In genomic region chr16:45408425-45409063, GRCm38 (mm10) we compare ENCODE assay signal across 8 mouse cellular contexts. TPM values are rescaled to one million over a fixed set of nuclear protein-coding genes. Genes with fewer than 3 reads are reported as not detected.
DNase-seq lines count a peak whose midpoint lies in the region; ATAC-seq and TF ChIP-seq lines count a peak whose summit lies in the region.

TSS of gene Cd200 (minus strand) at chr16:45409053.

- peaks cover 36% of the 10 kb centered on the region for H3K79me2 ChIP-seq in myocyte (ENCODE audit: control insufficient read depth, insufficient read depth)

- TF ChIP-seq POLR2A in myocyte (IDR thresholded peaks at IDR 0.05; ENCODE audit: insufficient read length, low read depth), result peak; percentile 34

- peak within 1 kb of the TSS; percentile 44 for H3K4me2 ChIP-seq in forebrain, embryonic 16.5 days (ENCODE audit: low read length)
- H3K4me2 ChIP-seq in liver, embryonic 12.5 days, result peak within 1 kb of the TSS; percentile 66
- peak within 1 kb of the TSS; percentile 73 for H3K4me2 ChIP-seq in myocyte (ENCODE audit: low read depth)
- peak within 1 kb of the TSS; percentile 72 for H3K4me2 ChIP-seq in stomach, embryonic 14.5 days (replicated peaks; ENCODE audit: low read depth, low read length)

- H3K27me3 ChIP-seq in forebrain, embryonic 16.5 days (replicated peaks; ENCODE audit: control insufficient read depth, insufficient read depth, low read length), result no peaks in the 10 kb centered on the region
- peaks cover 19% of the 10 kb centered on the region; the same call in 1 of the 2 replicates for H3K27me3 ChIP-seq in liver, embryonic 12.5 days (replicated peaks)
- no peaks in the 10 kb centered on the region for H3K27me3 ChIP-seq in myocyte (ENCODE audit: control insufficient read depth, insufficient read depth, insufficient read length)
- no peaks in the 10 kb centered on the region for H3K27me3 ChIP-seq in stomach, embryonic 14.5 days (ENCODE audit: control insufficient read depth, insufficient read depth, low read length)

- peak within 1 kb of the TSS; percentile 85 for H3K4me3 ChIP-seq in forebrain, embryonic 16.5 days (replicated peaks; ENCODE audit: low read length)
- H3K4me3 ChIP-seq in liver, embryonic 12.5 days, result peak within 1 kb of the TSS; percentile 49
- H3K4me3 ChIP-seq in myocyte, result peak within 1 kb of the TSS; percentile 63
- peak within 1 kb of the TSS; percentile 60 for H3K4me3 ChIP-seq in stomach, embryonic 14.5 days (ENCODE audit: low read depth, low read length)

- peaks cover 11% of the 10 kb centered on the region; the same call in 1 of the 2 replicates for H3K4me1 ChIP-seq in forebrain, embryonic 16.5 days (replicated peaks; ENCODE audit: control insufficient read depth, insufficient read depth, low read length)
- no peaks in the 10 kb centered on the region for H3K4me1 ChIP-seq in liver, embryonic 12.5 days
- H3K4me1 ChIP-seq in stomach, embryonic 14.5 days (ENCODE audit: control insufficient read depth, insufficient read depth, low read length), result no peaks in the 10 kb centered on the region

- H3K9me3 ChIP-seq in forebrain, embryonic 16.5 days (ENCODE audit: control insufficient read depth, low read length), result no peaks in the 10 kb centered on the region
- no peaks in the 10 kb centered on the region for H3K9me3 ChIP-seq in liver, embryonic 12.5 days (replicated peaks)
- H3K9me3 ChIP-seq in stomach, embryonic 14.5 days (ENCODE audit: control insufficient read depth, low read depth, low read length), result no peaks in the 10 kb centered on the region

- peaks cover 3% of the 10 kb centered on the region; the same call in 1 of the 2 replicates for H3K36me3 ChIP-seq in forebrain, embryonic 16.5 days (ENCODE audit: control insufficient read depth, insufficient read depth)
- H3K36me3 ChIP-seq in liver, embryonic 12.5 days, result no peaks in the 10 kb centered on the region
- H3K36me3 ChIP-seq in myocyte (ENCODE audit: control insufficient read depth, insufficient read depth), result no peaks in the 10 kb centered on the region
- H3K36me3 ChIP-seq in stomach, embryonic 14.5 days (ENCODE audit: control insufficient read depth, insufficient read depth, low read length), result no peaks in the 10 kb centered on the region

- intact Hi-C loops in heart, postnatal 10 days (cut with DNase I), result loop anchor here (1.0 to 2.0 kb wide), 2 partner anchors 38 to 78 kb away; no protein-coding TSS in a partner anchor

- 0% methylated on average over 28 of the region's 28 CpGs for WGBS in forebrain, embryonic 16.5 days
- WGBS in liver, embryonic 12.5 days (ENCODE audit: insufficient replicate concordance), result 2% methylated on average over 28 of the region's 28 CpGs
- under 1% methylated on average over 28 of the region's 28 CpGs for WGBS in stomach, embryonic 14.5 days

- peak within 1 kb of the TSS; percentile 75 for H3K9ac ChIP-seq in forebrain, embryonic 16.5 days (replicated peaks; ENCODE audit: low read depth, low read length)
- H3K9ac ChIP-seq in liver, embryonic 12.5 days, result 0 out of 2 replicates have a peak within 1 kb of the TSS, but pooled peaks have one; percentile 22
- H3K9ac ChIP-seq in stomach, embryonic 14.5 days (replicated peaks; ENCODE audit: low read depth, low read length), result peak within 1 kb of the TSS; percentile 47; the same call in 1 of the 2 replicates

- H3ac ChIP-seq in myocyte (ENCODE audit: control insufficient read depth, insufficient read length), result peak within 1 kb of the TSS; percentile 20

- H3K27ac ChIP-seq in forebrain, embryonic 16.5 days (ENCODE audit: low read length), result peak within 1 kb of the TSS; percentile 94
- no peak within 1 kb of the TSS for H3K27ac ChIP-seq in liver, embryonic 12.5 days
- peak within 1 kb of the TSS; percentile 81 for H3K27ac ChIP-seq in stomach, embryonic 14.5 days (ENCODE audit: low read length)

- peak; percentile 38 for DNase-seq in cerebellum, adult 11 months
- DNase-seq in heart, postnatal 10 days, result peak; percentile 63 to 65
- DNase-seq in kidney, postnatal 36 days, result peak; percentile 68 to 71

- peak; percentile 87 for ATAC-seq in CD4-positive, CD25-positive, alpha-beta regulatory T cell, adult 4 months
- peak; percentile 97 for ATAC-seq in forebrain, embryonic 16.5 days
- no peak for ATAC-seq in liver, embryonic 12.5 days
- peak; percentile 87 for ATAC-seq in stomach, embryonic 14.5 days (ENCODE audit: insufficient number of reproducible peaks, insufficient read depth, low FRiP score, low read depth)

TF ChIP-seq in myocyte, 11 proteins besides CTCF, POLR2A, EP300 and RAD21:
- no peak for TF ChIP-seq MAX (IDR thresholded peaks at IDR 0.05; ENCODE audit: low read depth)
- TF ChIP-seq REST (IDR thresholded peaks at IDR 0.05; ENCODE audit: insufficient read depth, insufficient read length), result no peak
- no peak for TF ChIP-seq USF1 (IDR thresholded peaks at IDR 0.05; ENCODE audit: low read depth)
- TF ChIP-seq MYOG (IDR thresholded peaks at IDR 0.05; ENCODE audit: control insufficient read depth in 1 of 3, insufficient read depth in 1 of 3, insufficient read length in 2 of 3, low read depth in 2 of 3), result no peak
- TF ChIP-seq TCF12 (IDR thresholded peaks at IDR 0.05; ENCODE audit: insufficient read depth, poor library complexity, severe bottlenecking), result no peak
- TF ChIP-seq SRF (IDR thresholded peaks at IDR 0.05; ENCODE audit: control insufficient read depth, insufficient read length, low read depth), result no peak
- TF ChIP-seq POLR2AphosphoS2 (IDR thresholded peaks at IDR 0.05; ENCODE audit: insufficient read length, low read depth), result no peak
- no peak for TF ChIP-seq E2F4 (IDR thresholded peaks at IDR 0.05; ENCODE audit: insufficient read depth)
- TF ChIP-seq TCF3 (IDR thresholded peaks at IDR 0.05; ENCODE audit: insufficient read length, low read depth), result no peak

RNA-seq across cellular contexts. Expression of gene Cd200, which starts in this region (rescaled TPM):
- 100 to 1,000 TPM; 163 to 168 TPM for polyA plus RNA-seq in CD4-positive, CD25-positive, alpha-beta regulatory T cell, adult 4 months (2017; shearing (Covaris generic))
- 235 and 271 TPM in 2 replicates for polyA plus RNA-seq in forebrain, embryonic 16.5 days (2015; fragmentation: Nextera tagmentation; extraction: Ambion mirVana)
- total RNA-seq in heart, postnatal 10 days (2021), result 10 to 100 TPM; 83.8 to 94.1 TPM
- 0.53 and 0.79 TPM in 2 replicates for polyA plus RNA-seq in liver, embryonic 12.5 days (2016; fragmentation: Nextera tagmentation; extraction: Ambion mirVana)
- polyA plus RNA-seq in myocyte (2012; fragmentation: generic; extraction: Trizol), result 40.3 TPM
- 44.9 and 49.5 TPM in 2 replicates for polyA plus RNA-seq in stomach, embryonic 14.5 days (2014; fragmentation: Nextera tagmentation; extraction: Ambion mirVana)

Comparison
In these comparisons a context has a peak if more than half of its experiments do, and no peak if none do; other contexts are left out.
1. RNA of gene Cd200 (polyA plus RNA-seq): 235 to 271 TPM in forebrain, embryonic 16.5 days, 163 to 168 TPM in CD4-positive, CD25-positive, alpha-beta regulatory T cell, adult 4 months, 44.9 to 49.5 TPM in stomach, embryonic 14.5 days and 40.3 TPM in myocyte (single experiment); 0.53 to 0.79 TPM in liver, embryonic 12.5 days; every median in the first group is over 10 times any median in the second.
2. H3K9ac ChIP-seq: peak in every context shown above with its lines; median percentile 75 in forebrain, embryonic 16.5 days; 47 in stomach, embryonic 14.5 days; 22 in liver, embryonic 12.5 days.
3. Peak in every context shown above with its lines, with median percentiles within 50 percentile points of each other: DNase-seq, H3K4me2 ChIP-seq and H3K4me3 ChIP-seq.